Mouse (Mus musculus) large intestine, adult 2 months (tissue): ENCODE results near the gene Eef1e1. TPM values are rescaled to one million over a fixed set of nuclear protein-coding genes. Genes with fewer than 3 reads are reported as not detected.
"Not testable (repeated sequence)": the region's sequence is repeated elsewhere in the genome, so short reads cannot be mapped to it uniquely, and the experiment has no call there.

ENCODE experiments used
- DNase-seq: peaks from one replicate; pipeline ENCODE4 v3.0.0-alpha.2; 2012; ENCODE audit warnings: low read depth, low spot score
- WGBS: fragments of 180-500 bp; shearing (Covaris S2); methylation state at CpG from one replicate; pipeline ENCODE4 v1.1.7; 2018; 5-methylcytosine and 5-hydroxymethylcytosine counted together
- polyA plus RNA-seq: library from polyadenylated mRNA; depleted of rRNA; stranded (reverse); fragments of >200 nt; gene quantifications from 2 replicates; pipeline ENCODE4 v1.2.3, GENCODE M21; 2012; rRNA removed

The Eef1e1 gene
- 3.7 and 6.0 TPM in 2 replicates for polyA plus RNA-seq

DNA sequence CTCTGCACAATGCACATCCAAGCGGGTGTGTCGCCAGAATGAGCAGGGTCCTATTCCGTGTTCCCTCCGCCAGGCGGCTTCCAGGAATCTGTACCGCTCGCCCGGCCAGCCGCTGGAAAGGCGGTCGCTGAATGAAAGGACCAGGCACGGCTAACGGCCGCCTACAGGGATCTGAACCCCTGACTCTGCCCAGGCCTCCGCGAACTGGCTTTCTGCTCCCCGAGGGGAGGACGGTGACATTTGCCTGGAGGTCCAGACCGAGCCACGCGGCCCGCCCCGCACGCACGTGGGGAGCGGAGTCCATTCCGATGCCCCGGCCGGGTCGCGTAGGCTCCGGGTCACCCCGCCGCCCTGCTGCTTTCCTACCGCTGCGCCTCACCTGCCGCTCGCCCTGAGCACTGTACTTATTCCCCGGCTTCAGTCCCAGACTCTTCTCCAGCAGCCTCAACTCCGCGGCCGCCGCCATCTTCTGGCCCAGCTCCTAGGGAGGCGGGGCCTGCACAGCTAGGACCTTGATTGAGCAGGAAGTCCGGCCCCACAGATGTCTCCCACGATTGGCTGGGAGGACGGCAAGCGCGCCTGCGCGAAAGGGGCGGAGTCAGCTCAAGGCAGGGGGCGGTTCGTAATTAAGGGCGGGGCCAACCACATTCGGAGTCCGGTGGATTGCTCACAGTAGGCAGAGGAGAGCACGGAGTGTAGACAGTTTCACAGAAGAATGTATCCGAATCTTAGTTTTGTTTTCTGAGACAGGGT is at the start of gene Eef1e1:
Gene Eef1e1 (minus strand): TSS at position 531 of the 753 bp plus-strand sequence.
- peak; percentile 75 for DNase-seq

DNA sequence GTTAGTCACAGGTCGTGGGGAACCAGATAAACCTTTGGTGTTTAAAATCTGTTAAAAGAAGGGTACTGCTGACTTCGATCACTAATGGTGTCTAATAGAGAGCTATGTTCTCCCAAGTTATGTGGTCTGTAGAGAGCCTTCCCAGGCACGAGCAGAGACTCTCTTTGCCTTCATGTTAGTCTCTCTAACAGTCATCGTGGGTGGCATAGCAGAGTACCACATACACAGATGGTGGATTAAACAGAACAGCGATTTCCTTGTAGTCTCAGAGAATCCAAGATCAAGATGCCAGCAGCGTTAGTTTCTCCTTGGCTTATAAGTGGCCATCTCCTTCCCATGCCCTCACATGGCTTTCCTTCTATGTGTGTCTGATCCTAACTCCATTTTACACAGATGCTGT is 32.0 kb upstream of the Eef1e1 start:
- WGBS, result 86% methylated on average over 6 of the region's 6 CpGs

More for the DNA sequence above, at the start of gene Eef1e1:
- under 1% methylated on average over 59 of the region's 59 CpGs for WGBS

DNA sequence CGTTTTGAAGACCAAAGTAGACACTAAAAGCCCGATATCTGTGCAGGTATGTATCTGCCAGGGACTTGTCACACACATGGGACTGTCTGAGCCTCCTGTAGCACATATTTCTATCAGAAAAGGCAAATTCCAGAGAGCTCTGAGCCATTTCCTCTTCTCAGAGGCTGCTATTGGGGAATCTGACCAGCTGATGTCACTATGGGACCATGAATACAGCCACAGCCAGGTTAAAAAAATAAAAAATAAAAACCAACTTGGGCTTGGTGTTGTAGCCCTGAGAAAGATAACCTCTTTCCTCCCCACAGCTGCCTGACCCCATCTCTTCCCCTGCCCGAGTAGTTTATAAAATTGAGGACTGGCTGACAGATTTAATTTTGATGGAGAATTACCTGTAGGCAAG is 31.2 kb upstream of the Eef1e1 start:
- 33% methylated on average over 3 of the region's 3 CpGs for WGBS
- no peak for DNase-seq

More for the DNA sequence above, 32.0 kb upstream of the Eef1e1 start:
- DNase-seq, result no peak

DNA sequence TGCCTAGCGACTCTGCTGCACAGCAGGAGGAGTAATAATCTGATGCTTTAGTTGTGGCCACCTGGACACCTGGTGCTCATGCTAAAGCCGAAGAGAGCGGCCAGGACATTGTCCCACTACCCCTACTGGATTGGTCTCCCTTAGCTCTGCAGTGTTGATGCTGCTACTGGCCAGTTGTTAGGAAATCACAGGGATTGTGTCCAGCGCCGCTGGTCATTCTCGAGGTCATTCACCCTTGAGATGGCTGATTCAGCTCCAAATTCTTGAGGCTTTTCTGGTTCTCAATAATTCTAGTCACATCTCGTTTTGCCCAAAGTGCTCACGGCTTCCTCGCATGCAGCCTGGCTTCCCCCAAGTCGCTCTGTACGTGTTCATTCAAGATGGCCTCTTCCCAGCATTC is 29.9 kb upstream of the Eef1e1 start:
- WGBS, result 84% methylated on average over 11 of the region's 11 CpGs
- no peak for DNase-seq

DNA sequence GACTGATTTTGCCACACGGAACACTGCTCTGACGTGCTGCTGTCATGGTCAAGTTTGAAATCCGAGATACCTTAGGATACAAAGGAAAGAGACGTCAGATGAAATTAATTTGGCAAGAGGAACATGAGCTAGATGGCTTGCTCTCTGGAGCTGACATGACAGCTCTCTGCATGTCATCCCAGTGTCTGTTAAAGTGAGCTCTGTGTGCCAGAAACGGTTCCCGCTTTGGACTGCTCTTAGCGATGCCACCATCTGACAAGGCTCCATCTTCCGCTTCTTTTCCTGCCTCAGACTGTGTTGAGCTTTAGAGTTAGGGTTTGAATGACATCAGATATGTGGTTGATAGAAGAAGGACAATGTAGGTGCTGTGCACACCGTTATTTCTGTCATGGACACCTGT is 13.5 kb upstream of the Eef1e1 start:
- 86% methylated on average over 9 of the region's 9 CpGs for WGBS
- no peak for DNase-seq

DNA sequence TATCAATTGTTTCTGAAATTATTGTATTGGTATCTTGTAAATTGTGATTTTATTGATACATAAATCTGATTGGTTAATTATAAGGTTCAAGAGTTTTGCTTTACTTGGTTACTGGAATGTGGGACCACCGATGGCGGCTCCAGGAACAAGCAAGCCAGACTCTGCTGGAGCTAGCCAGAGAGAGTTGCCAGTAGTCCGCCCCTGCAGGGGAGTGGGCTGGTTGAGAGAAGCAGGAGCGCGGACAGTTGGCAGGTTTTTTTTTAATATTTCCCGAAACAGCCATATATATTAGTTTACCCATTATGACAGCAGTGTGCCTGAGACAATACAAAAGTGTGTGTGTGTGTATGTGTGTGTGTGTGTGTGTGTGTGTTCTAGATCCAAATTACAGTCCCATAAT is 12.6 kb upstream of the Eef1e1 start:
- WGBS, result 88% methylated on average over 6 of the region's 6 CpGs
- not testable (repeated sequence) for DNase-seq

DNA sequence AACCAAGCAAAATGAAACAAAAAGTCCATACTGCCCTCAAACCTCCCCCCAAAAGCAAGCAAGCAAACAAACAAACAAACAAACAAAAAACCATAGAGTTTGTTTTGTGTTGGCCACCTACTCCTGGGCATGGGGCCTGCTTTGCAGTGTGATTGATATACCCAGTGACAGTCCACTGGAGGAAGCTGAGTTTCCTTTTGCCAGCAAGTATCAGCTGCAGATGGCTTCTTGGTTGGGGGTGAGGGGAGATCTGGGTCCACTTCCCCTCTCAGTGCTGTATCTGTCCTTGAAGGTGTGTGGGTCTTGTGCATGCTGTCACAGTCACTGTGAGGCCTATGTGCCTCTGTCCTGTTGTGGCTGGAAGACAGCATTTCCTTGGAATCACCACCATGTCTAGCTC is 11.2 kb upstream of the Eef1e1 start:
- no peak for DNase-seq

DNA sequence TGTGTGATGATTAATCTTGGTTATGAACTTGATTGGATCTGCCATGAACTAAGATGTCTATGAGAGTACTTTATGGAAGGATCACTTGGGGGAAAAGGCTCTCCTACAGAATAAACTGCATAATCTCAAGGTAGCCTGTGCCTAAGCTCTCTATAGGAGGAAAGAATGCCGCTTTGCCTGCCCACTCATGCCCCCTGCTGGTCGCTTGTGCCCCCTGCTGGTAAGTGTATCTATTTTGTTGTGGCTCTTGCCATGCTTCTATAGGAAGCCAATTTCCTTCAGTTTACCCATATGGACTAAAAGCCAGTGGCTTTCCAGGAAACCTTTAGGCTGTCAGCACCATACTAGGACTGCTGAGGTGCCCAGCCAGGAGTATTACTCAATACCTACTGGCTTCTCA is 9.7 kb upstream of the Eef1e1 start:
- 15% methylated on average over 2 of the region's 2 CpGs for WGBS
- no peak for DNase-seq

DNA sequence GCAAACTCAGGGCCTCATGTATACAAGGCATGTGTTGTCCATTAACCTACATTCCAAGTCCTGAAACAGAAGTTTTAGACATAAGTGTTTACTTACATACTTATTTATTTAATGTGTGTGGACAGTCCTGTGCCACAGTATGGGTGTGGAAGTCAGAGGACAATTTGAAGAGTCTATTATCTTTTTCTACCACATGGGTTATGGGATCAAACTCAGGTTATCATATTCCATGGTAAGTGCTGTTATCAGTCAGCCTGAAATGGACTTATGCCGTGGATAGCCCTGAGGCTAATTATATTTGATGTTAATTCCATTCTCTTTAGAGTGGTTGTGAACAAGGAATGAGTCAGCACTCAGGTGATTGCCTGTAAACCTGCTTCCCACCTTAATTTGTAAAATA is 5.9 kb upstream of the Eef1e1 start:
- no peak for DNase-seq
- 39% methylated on average over 1 of the region's 1 CpGs for WGBS

DNA sequence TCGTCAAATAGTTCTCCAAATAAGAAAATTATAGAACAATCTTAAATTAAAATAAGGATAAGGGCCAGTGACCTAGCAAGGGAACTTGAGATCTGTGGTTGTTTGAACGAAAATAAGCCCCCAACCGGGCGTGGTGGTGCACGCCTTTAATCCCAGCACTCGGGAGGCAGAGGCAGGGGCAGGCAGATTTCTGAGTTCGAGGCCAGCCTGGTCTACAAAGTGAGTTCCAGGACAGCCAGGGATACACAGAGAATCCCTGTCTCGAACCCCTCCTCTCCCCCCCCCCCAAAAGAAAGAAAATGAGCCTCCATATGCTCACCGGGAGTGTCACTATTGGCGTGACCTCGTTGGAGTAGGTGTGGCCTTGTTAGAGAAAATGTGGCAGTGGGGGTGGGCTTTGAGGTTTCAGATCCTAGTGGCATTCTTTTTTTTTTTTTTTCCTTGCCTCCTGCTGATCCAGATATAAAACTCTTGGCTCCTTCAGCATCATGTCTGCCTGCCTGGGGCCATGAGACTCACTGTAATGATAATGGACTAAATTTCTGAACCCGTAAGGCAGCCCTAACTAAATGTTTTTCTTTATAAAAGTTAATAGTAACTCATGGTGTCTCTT is 772 bp upstream of the Eef1e1 start:
- WGBS, result 91% methylated on average over 12 of the region's 12 CpGs
- DNase-seq, result no peak

DNA sequence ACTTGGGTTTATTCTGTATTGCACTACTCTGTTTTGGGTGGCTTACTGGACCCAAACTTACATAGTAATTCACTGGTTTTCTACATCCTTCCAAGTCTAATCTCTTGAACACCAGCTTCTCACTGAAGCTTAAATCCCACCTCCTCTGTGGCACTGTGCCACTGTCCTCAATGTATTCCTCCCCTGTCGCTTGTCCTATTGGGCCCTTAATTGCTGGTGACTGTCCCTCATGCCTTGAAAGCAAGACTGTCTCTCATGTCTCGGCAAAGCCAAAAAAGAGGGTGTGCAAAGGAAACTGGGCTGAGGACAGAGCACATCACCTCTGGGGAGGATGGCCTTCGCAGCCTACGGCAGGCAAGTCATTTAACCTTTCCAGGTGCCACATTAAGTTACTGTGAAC is 993 bp downstream of the Eef1e1 start:
- DNase-seq, result no peak
- 29% methylated on average over 4 of the region's 4 CpGs for WGBS

DNA sequence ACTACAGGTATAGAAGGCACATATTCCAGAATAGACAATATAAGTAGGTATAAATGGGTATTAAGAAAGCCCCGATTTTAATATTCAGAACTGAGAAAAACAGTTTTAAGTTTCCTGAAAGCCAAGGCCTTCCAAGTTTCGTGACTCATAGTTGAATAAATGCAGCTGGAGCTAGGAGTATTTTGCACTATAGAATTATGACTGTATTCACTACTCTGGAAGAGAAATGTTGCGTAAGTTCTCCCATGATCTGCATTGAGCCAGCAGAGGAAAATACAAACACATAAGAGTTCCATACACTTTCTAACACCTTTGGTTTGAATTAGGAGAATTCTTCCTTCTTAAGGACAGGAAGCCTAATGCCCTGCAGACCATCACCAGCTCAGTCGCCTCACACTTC is 8.6 kb downstream of the Eef1e1 start:
- no peak for DNase-seq
- 84% methylated on average over 4 of the region's 4 CpGs for WGBS

DNA sequence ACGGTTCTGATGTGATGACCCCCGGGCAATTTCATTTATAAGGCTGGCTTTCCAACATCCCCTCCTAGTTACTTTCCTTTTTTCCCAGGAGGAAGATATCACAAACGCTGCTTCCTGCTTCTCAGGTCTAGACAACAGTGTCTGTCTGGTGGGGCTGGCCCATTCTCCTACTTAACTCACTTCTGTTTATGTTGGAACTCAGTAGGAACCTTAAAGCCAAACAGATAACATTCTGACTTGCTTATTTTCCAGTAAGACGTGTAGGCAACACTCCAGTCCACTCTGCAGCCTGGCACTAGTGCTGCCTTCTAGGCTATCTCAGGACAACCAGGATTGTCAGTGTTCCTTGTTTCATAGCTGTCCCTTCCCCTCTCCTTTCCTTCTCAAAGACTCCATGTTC is 9.8 kb downstream of the Eef1e1 start:
- WGBS, result 62% methylated on average over 4 of the region's 4 CpGs
- no peak for DNase-seq

DNA sequence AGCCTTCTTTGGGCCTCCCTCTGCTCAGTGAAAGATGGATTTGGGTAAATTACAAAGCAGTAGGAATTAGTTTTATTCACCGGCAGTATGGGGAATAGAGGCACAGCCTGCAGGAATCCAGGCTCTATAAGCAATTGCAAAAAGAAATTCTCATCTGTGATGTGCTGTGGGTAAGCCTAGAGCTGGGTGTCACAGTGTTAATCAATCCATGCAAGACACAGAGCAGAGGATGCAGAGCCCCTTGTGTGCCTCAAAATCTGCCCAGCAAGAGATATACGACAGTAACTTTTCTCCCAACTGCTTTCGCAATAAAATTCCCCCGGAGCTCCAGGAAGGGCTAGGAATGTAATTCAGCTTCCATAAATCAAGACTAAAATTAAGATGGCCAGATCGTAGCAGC is 17.4 kb downstream of the Eef1e1 start:
- WGBS, result 56% methylated on average over 5 of the region's 5 CpGs
- DNase-seq, result no peak

DNA sequence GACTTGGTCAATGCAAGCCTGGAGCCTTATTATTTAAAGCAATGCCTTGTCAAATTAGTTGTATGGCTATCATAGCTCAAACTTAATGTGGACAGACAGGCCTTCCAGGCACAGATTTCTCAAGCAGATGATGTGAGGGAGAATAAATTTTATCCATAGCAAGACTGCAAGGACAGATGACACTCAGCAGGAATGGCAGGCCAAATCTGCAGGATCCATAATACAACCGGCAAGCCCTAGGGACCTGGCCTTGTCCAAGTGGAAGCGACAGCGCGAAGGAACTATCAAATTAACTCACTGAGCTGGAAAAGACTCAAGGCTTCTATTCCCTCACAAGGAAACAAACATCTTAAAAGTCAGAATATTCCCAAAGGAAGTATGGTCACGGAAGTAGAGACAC is 17.9 kb downstream of the Eef1e1 start:
- no peak for DNase-seq
- WGBS, result 88% methylated on average over 5 of the region's 5 CpGs

DNA sequence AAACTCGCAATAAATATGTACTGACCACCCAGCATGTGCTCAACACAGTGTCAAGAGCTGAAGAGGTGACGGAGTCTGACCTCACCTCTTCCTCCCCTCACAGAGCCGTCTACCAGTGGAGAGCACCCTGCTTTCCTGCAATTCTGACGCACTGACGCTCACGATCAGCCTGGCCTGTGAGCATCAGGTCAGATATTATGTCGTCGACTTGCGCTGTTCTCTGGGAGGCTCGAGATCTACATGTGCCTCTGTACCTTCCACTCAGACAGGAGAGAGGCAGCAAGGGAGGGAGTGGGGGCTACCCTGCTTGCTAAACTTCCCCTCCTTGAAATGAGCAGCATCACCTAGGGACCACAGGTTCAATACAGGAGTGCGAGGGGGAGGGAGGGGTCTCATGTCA is 20.2 kb downstream of the Eef1e1 start:
- 72% methylated on average over 11 of the region's 11 CpGs for WGBS
- DNase-seq, result no peak

DNA sequence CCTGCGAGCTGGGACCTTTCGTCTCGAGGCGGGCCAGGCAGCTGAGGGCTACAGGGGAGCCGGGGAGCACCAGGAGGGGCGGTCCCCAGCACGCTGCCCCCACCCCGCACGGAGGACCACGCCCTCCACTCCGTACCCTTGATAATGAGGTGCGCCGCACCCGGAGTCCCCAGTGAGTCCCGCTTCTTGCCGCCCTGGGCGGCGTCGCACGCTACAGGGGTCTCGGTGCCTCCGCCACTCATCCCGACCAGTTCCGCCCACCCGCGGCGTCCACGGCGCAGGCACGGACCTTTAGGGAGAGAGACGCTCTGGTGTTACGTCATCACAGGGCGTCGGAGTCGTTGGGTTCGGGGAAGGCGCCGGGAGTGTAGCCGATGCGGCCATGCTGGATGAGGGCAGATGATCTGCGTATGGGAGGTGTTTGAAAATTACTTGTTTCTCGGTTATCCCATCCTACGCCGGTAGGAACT is 24.0 kb downstream of the Eef1e1 start, which contains the start of gene Bloc1s5:
Gene Bloc1s5 (minus strand): TSS at position 310 of the 470 bp plus-strand sequence.
- under 1% methylated on average over 44 of the region's 44 CpGs for WGBS
- DNase-seq, result peak; percentile 95

DNA sequence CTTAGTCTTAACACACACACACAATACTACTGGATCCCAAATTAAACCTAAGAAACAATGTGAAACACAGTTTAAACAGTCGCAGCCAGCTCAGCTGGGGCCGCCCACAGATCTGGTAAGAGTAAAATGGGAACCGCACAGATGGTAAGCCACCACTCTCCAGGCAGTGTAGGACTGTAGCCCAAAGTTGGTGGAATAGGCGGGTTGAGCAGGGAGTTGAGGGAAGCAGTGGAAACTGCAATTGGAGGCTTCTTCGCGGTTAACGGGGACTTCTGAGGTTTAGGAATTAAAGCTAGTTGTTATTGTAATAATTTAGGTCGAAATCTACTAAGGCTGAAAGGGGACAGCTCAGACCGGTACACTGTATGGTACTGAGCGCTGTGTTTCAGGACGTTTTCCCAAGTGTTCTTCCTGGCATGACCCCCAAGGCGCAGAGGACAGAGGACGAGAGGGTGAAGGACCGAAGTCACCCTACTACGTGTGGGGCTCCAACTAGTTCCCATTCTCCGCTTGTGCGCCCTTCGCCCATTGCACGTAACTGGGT is 24.5 kb downstream of the Eef1e1 start:
- WGBS, result under 1% methylated on average over 19 of the region's 19 CpGs
- no peak for DNase-seq

DNA sequence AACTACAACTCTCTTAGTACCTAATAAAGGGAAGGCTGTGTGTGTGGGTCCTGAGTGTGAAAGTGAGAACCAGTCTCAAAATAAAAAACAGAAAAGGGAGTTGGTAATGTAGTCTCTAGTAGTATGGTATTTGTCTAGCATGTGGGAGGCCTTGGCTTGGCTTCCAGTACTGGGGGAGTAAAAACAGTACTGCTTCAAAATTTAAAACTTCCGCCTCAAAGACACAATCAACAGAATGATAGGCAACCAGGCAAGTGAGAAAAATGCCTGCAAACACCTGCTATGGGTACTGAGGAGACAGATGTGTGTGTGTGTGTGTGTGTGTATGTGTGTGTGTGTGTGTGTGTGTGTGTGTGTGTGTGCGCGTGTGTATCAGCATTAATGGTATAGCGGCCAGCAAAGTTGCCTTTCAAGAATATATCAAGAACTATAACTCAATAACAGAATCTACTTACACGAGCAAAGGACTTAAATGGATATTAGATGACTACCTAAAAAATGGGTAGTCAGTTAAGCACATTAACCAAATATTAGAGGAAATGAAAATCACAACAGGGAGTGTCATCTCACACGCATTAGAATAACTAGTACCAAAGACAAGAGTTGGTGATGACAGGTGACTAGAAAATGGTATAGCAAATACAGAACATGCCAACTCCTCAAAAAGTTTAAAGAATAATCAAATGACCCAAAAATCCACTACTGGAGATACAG is 25.4 kb downstream of the Eef1e1 start:
- DNase-seq, result no peak
- WGBS, result 94% methylated on average over 6 of the region's 6 CpGs

DNA sequence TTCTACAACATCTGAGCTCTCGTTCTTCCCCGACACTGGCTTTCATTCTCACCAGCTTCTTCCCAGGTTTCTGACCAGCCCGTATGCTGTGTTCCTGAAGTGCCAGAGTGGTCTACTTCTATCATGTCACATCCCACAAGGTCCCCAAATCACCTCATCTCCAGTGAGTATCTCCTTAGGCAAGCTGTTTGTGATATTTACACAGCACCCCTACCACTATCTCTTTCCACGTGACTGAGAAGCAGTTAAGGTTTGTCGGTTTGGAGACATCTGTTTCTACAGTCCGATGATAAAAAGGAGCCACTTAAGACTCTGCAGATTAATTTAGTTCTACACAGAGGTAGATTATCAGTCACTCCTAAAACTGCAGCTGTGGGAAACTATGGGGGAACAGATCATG is 26.3 kb downstream of the Eef1e1 start:
- DNase-seq, result no peak
- WGBS, result 87% methylated on average over 6 of the region's 6 CpGs

DNA sequence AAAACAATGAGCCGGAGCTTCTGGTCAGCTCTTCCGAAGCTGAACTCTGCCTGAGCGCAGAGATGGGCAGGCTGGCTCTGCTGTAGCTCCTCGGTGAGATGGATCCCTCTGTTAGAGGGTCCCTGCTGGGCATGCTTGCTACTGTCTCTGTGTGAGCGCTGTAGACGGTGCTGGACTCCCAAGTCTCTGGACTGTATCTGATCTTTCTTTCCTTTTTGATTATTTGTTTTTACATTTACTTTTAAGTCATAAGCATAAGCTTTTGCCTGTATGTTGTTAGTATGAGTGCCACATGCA is 32.7 kb downstream of the Eef1e1 start:
- 62% methylated on average over 6 of the region's 6 CpGs for WGBS
- no peak for DNase-seq
